Mouse (Mus musculus) thymus, adult 18-20 months (tissue): ENCODE measurements around the gene Olfr1344.
"Not testable (repeated sequence)": the region's sequence is repeated elsewhere in the genome, so short reads cannot be mapped to it uniquely, and the experiment has no call there.

Experiments
- DNase-seq, 2 experiments: peaks; one replicate each; pipeline ENCODE4 v3.0.0; 2022; ENCODE audit warnings: mixed read lengths in 2 of 2

Gene Olfr1344

GRCm38 (mm10) chr7:6438388-6438787, at the start of gene Olfr1344:
Gene Olfr1344, plus strand, starts transcription at chr7:6438688.
- DNase-seq = no peak

- DNase-seq = no peak
Measured at GRCm38 (mm10) chr7:6388971-6389370, 49.5 kb upstream of the Olfr1344 start.

GRCm38 (mm10) chr7:6389449-6389848, 49.0 kb upstream of the Olfr1344 start:
- no peak for DNase-seq

GRCm38 (mm10) chr7:6397996-6398975, 40.2 kb upstream of the Olfr1344 start, which contains the start of gene Smim17:
Gene Smim17, plus strand, starts transcription at chr7:6398715.
- DNase-seq = peak; percentile 9 to 28

GRCm38 (mm10) chr7:6410043-6410442, 28.4 kb upstream of the Olfr1344 start, which contains the start of gene Gm20715:
Gene Gm20715, plus strand, starts transcription at chr7:6410277.
- DNase-seq = peak; percentile 30 to 37

- DNase-seq = no peak
Measured at GRCm38 (mm10) chr7:6414626-6415441, 23.7 kb upstream of the Olfr1344 start.

GRCm38 (mm10) chr7:6415442-6415787, 23.1 kb upstream of the Olfr1344 start:
- DNase-seq = no peak

GRCm38 (mm10) chr7:6419894-6420293, 18.6 kb upstream of the Olfr1344 start:
- no peak for DNase-seq

- DNase-seq = no peak
Measured at GRCm38 (mm10) chr7:6429381-6429780, 9.1 kb upstream of the Olfr1344 start.

- no peak for DNase-seq
Measured at GRCm38 (mm10) chr7:6430342-6430741, 8.1 kb upstream of the Olfr1344 start.

GRCm38 (mm10) chr7:6441173-6441572, 2.7 kb downstream of the Olfr1344 start:
- DNase-seq = no peak

GRCm38 (mm10) chr7:6447771-6448170, 9.3 kb downstream of the Olfr1344 start:
- no peak for DNase-seq

- no peak for DNase-seq
Measured at GRCm38 (mm10) chr7:6455868-6456267, 17.4 kb downstream of the Olfr1344 start, which contains the start of gene Olfr1336. Gene Olfr1336, plus strand, starts transcription at chr7:6456168.

GRCm38 (mm10) chr7:6456399-6456798, 17.9 kb downstream of the Olfr1344 start:
- no peak for DNase-seq

GRCm38 (mm10) chr7:6466951-6467350, 28.5 kb downstream of the Olfr1344 start, which contains the start of gene Olfr1346:
Gene Olfr1346, plus strand, starts transcription at chr7:6467101.
- no peak for DNase-seq

GRCm38 (mm10) chr7:6477633-6478032, 39.1 kb downstream of the Olfr1344 start:
- not testable (repeated sequence) for DNase-seq

- DNase-seq = no peak
Measured at GRCm38 (mm10) chr7:6486841-6487240, 48.4 kb downstream of the Olfr1344 start, which contains the start of gene Olfr5. Gene Olfr5, minus strand, starts transcription at chr7:6486941.
